Mouse (Mus musculus) regulatory T cell (primary cell): Measurements from ENCODE around the gene Afdn.

ENCODE experiments used
- in situ Hi-C: fragments of 300-600 bp; cut with MboI, MseI; formaldehyde crosslinking; loops from one replicate; pipeline ENCODE4 v1.15.1; 2025; ENCODE audit warnings: high pct_unique_total_duplicates

The Afdn gene

DNA sequence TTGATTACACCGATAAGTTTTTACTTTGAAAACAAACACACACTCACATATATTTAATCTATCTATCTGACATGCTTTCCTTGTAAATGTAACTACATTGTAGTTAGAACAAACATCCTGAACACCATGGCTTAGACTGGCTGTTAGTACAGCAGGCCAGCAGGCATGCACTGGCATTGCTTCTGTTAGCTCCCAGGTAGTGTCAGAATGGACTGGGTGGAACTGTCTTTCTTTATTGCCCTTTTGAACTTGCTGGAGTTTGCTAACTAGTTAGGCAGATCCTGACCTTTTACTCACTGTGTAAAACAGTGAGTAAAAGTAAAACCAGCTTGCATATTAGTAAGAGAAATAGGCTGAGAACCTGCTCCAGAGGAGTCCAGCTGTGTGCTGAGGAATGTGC, 8.2 kb downstream of the Afdn start:
- in situ Hi-C loops, result no loop called here

DNA sequence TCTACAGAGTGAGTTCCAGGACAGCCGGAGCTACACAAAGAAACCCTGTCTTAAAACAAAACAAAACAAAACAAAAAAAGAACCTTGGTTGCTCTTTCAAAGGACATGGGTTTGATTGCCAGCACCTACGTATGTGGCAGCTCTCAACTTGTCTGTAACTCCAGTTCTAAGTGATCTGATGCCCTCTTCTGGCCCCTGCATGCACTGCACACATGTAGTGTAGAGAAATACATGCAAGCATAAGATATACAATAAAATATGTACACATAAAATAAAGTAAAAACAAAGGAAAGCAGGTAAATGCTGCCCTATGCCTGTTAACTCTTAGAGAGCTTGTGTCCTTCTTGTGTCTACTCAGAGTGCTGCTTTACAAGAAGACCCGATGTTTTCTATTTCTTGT, 8.9 kb downstream of the Afdn start:
- in situ Hi-C loops, result no loop called here

DNA sequence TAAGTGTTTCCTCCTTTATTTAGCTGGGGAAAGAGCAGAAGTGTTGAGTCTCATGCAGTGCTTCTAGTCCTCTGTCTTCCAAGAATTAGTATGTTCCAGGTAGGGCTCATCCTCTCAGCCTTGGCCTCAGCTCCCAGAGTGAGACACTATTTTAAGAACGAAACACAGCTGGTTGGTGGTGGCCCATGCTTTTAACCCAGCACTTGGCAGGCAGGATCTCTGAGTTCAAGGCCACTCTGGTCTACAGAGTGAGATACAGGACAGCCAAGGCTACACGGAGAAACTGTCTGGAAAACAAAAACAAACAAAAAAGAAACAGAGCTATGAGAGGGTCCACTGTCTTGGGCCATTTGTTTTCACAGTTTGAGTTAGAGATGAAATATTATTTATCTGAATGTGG, 17.3 kb downstream of the Afdn start:
- in situ Hi-C loops, result no loop called here

DNA sequence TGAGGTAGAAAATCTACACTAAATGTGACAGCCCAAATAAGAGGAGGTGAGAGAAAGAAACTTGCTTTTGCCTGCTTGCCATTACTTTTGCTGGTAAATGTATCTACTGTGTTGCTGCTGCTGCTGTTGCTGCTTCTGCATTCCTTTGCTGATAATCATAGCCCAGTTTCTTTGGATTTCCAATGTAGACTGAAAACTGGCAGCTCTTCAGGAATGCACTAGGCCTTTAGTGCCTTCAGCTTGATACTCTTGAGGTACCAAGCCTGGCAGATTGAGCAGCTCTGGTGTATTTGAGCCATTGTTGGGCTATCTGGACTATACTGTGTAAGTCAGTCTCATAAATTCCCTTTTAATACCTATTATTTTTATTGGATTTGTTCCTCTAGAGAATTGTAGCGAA, 18.5 kb downstream of the Afdn start:
- in situ Hi-C loops, result no loop called here

DNA sequence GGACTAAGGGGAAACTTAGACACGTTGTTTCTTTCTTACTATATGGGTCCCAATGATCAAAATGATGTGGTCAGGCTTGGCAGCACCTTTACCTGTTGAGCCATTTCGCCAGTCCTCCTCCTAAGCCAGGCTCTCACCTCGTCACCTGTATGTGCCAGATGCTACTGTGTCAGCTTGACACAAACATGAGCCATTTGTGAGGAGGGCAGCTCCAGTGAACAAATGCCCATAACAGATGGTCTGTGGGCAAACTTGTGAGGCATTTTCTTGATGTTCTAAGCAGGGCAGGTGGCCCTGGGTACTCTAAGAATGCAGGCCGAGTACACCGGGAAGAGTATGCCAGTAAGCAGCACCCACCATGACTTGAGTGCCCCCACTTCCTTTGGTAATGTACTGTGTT, 21.6 kb downstream of the Afdn start:
- in situ Hi-C loops, result no loop called here

DNA sequence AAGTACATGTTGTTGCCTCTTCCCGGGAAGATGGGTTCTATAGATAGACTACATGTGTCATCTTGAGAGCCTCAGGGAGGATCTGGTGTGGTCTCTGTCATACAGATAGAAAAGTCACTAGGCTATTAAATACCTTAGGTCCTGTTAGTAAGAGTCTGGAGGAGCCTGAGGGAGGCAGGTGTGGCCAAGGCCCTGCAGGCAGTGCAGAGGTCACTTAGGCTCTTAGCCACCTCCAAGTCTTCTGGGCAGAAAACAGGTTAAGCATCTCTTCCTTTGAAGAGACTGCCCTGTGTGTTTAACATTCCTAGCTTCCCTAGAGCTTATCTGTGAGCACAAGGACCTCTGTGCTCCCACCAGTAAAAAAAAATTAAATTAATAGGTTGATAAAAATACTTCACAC, 23.1 kb downstream of the Afdn start:
- in situ Hi-C loops, result no loop called here

DNA sequence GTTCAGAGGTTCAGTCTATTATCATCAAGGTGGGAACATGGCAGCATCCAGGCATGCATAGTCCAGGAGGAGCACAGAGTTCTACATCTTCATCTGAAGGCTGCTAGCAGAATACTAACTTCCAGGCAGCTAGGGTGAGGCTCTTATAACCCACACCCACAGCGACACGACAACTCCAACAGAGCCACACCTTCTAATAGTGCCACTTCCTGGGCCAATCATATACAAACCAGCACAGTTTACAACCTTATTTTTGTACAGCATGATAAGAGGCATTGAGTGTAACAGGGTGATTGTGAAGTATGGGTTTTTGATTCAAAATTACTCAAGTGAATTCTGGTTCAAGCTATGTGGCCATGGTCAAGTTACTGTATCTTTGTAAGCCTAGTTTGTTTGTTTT, 29.7 kb downstream of the Afdn start:
- in situ Hi-C loops, result loop anchor here (5.0 kb wide), 1 partner anchor 478 kb away; no protein-coding TSS in a partner anchor

DNA sequence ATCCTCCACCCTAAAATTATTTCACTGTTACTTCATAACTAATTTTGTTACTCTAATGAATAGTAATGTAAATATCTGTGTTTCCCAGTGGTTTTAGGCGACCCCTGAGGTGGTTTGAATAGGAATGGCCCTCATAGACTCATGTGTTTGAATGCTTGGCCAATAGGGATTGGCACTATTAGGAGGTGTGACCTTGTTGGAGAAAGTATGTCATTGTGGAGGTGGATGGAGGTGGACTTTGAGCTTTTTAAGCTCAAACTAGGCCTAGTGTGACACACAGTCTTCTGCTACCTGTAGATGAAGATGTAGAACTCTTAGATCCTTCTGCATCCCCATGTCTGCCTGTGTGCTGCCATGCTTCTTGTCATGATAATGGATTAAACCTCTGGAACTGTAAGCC, 37.4 kb downstream of the Afdn start:
- in situ Hi-C loops, result no loop called here

DNA sequence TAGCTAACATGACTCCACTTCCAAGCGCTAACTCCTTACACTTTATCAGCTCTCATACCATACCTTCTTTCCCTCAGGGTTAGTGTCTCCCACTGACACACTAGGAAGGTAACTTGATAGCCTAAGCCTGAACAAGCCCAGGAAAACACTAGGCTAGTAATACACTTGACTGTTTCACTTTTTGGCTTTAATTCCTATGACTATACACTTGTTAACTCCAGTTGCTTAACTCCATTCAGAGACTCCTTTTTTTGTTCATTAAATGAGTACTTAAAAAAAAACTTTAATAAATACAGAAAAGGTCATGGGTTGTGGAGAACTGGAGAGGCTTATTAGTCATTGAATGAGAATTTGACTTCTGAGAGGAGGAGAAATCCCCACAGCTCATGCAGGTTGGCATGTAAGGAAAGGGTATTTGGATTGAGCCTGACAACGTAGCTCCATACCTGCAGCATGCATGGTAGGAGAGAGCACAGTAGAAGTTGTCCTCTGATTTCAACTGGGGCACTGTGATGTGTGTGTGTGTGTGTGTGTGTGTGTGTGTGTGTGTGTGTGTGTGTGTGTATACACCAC, 42.6 kb downstream of the Afdn start:
- in situ Hi-C loops, result no loop called here

DNA sequence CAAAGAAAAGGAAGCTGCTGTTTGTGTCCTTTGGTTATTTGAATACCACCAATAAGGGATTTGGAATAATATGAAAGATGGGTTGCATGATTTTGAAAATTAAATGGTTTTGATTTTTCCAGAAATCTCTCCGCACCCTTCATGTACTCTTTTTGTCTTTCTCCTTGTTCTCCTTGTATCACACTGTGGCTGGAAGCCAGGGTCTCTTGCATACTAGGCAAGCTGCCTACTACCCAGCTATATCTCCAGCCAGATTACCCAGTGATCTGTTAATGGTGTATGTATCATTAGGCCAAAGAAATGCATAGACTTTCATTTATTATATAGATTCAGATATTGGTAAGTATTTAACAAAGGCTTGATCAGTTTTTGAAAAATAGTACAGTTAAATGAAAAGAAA, 45.7 kb downstream of the Afdn start:
- in situ Hi-C loops, result no loop called here

DNA sequence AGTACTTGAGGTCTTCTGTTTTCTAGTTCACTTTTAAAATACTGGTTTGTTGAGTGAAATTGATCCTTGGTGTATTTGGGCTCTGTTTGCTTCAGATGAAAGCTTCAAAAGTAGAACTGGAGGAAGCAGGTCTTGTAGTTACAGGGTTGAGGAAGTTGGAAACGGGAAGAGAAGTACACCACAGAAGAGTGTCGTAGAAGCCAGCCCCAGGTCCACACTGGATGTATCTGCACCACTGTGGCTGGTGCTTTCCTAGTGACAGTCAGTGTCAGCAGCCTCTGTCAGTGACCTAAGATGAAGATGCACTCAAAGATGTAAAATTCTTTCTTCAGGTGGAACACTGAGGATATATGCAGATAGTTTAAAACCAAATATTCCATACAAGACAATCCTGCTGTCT, 57.5 kb downstream of the Afdn start:
- in situ Hi-C loops, result no loop called here

DNA sequence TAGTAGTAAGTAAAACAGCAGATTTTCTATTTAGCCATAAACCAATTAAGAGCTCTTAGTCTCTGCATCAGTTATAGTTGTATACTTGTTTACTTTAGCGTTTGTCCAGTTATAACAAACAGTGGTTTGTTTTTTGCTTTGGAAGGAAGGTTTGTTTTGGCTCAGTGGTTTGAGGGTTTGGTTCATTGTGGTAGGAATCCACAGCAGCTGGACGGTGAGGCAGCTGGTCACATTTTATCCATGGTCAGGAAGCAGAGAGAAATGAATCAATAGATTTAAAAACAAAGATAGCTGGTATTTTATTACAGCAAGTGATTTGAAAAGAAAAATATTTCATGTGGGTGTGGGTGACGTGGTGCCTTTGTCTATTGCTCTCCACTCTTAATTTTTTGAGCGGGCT, 59.0 kb downstream of the Afdn start:
- in situ Hi-C loops, result no loop called here

DNA sequence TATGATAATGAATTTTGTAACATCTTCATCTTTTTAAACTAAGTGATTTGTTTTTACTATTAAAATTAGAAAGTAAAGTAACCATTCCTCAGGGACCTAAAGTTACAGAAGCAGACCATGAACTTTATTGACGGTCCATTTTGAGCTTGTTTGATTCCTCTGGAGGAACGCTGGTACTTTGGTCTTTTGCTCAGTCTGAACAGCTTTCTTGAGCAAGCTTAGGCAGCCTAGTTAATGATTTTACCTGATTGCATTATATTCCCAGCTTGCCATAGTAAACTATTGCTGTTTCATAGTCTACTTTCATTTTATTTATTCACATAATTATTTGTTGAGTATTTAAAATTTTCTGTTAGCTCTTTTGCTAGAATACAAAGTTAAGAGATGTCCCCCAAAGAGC, 60.3 kb downstream of the Afdn start:
- in situ Hi-C loops, result no loop called here

DNA sequence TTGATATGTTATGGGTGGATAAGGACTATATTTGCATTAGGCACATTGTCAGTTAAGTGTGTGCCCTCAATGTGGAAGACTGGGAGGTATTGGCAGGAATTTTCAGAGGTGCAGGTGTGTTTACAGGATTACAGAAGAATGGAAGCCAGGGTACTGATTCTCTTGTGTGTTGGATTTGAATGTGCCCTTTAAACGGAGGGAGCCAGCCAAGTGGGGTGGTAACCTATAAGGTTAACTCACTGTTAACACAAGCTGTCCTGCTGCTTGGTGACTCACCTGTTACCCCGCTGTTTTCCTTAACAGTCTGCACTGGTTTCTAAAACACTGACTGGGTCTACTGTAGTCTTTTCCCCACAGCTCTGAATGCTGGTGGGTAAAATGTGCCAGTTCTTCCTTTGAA, 65.1 kb downstream of the Afdn start:
- in situ Hi-C loops, result no loop called here

DNA sequence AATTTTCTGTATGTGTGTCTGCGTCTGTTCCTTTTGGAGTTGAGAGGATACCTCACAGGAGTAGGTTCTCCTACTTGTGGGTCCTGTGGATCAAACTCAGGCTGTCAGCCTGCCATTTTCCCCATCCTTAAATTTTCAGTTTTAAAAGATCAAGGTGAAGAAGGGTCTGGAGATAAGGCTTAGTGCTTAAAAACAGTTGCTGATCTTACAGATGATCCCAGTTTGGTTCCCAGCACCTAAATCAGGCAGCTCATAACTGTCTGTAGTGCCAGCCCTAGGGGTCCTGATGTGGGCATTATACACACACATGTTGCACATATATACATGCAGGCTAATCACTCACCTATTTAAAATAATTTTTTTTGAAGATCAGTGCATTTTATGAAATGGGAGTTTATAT, 69.9 kb downstream of the Afdn start:
- in situ Hi-C loops, result loop anchor here (5.0 to 10.0 kb wide), 2 partner anchors 355 to 392 kb away; no protein-coding TSS in a partner anchor

DNA sequence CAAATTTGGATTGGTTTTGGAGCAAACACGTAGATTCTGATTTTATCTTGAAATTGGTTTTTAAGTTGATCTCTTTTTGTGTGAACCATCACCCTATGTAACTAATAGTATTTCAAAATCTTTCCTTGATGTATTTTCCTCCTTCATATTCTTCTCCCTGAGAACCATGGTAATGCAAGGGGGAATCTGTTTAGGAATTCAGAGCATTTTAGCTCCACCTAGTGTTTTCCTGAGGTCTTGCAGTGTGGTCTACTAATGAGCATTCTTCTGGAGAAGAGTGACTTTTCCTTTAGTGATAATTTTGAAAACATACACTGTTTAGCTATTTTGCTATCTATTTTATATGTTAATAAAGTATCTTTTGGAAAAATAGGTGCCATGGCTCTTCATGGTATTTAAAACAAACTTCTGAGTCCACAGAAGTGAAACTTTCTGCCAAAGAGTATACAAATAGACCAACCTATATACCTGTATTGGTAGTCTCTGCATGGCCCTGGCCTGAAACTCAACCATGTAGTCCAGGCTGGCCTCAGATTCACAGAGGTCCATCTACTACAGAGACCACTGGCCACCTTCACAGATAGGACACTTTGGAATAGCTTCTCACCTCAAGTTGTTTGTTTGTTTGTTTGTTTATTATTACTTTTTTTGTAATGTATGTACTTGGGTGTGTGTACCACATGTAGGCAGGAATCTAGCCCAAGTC, 70.5 kb downstream of the Afdn start:
- in situ Hi-C loops, result loop anchor here (5.0 to 10.0 kb wide), 2 partner anchors 356 to 392 kb away; no protein-coding TSS in a partner anchor

DNA sequence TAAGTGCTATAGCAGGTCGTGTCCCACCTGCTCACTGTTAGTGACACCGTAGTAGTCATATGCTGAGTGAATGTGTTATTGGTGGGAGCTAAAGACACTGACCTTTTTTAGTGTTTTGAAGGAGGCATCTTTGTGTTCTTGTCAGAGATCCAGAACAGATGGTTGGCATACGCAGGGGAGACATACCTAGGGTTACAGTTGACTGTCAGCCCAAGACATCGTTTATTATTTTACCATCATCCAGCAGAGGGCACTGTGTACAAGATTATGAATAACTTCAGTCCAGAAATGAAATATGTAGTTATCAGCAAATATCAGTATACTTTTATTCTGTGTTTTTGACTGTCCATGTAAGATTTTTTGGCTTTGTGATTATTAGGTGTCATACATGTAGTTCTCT, 75.5 kb downstream of the Afdn start:
- in situ Hi-C loops, result loop anchor here (10.0 kb wide), 1 partner anchor 361 kb away; no protein-coding TSS in a partner anchor

DNA sequence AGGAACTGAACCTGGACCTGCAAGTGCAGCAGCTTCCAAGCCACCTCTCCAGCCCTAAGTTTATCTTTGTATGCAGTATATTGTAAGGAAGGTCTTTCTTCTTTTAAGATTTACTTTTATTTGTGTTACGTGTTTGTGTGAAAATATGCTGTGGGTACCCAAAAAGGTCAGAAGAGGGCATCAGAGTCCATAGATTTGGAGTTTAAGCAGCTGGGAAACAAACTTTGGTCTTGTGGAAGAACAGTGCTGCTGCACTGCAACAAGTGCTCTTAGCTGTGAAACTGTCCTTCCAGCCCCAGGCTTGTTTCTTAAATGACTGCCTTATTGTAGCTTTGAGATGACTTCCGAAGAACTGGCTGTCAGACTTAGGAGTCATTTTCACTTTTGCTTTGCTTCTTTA, 89.8 kb downstream of the Afdn start:
- in situ Hi-C loops, result loop anchor here (10.0 kb wide), 1 partner anchor 345 kb away; no protein-coding TSS in a partner anchor

DNA sequence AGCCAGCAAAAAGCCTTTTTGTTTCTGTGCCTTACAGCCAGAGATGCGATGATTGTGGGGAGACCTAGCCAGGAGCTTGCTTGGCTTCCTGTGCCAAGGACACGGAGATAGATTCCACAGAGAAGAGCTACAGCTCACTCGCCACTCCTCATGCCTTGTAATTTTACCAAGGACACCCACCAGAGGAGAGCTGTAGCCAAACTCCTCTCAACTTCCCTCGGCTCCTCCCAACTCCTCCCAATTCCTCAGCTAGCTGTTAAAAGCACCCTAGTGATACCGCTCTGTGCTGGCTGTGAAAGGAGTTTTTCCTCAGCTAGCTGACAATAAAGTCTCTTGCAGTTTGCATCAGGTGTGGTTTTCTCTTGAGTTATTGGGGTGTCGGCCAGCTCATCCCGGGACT, 93.5 kb downstream of the Afdn start:
- in situ Hi-C loops, result loop anchor here (10.0 kb wide), 1 partner anchor 341 kb away; no protein-coding TSS in a partner anchor

DNA sequence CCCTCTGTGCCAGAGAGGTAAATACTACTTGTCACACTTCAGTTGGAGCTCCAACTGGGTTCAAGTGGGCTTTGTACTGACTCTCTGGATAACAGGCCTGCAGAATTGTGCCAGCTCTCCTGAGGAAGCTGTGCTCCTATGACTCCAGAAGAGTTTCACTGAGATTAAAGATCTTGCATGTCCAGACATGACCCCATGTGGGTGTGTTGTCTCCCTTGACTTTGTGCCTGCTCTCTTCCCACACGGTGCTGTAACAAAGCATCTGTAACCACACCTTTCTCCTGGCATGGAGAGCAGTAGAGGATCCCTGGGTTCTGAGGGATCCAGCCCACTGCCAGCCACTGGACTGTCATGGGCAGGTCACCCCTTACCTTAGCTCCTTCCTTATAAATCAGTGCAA, 95.1 kb downstream of the Afdn start:
- in situ Hi-C loops, result loop anchor here (5.0 to 10.0 kb wide), 2 partner anchors 62 to 339 kb away; no protein-coding TSS in a partner anchor

DNA sequence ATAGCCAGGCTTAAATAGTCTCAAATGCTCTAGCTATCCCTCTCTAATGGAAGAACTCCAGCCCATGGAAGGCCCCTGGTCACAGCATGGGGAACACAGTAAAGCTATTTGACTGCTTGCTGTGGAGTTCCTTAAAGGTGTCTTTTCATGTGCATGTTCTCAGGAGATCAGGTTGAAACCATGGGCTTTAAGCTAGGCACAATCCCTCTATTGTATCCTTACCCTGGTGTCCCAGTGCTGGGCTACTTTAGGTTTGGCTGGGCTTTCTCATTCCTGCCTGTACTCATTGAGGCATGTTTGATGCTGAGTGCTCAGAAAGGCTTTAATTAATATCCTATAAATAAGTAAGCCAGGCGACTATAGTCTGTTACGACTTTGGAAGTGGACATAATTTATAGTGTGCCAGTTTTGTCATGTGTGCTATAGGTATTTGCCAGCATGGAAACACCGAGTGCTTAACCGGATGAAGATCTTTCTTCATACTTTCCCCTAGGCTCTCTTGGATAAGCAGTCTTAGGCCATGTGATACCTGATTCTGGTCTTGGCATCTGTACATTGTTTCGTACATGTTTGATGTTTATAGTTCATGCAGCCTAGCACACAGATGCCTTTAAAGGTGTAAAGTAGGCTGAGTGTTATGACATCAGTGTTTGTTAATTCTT, 96.2 kb downstream of the Afdn start:
- in situ Hi-C loops, result loop anchor here (5.0 to 10.0 kb wide), 2 partner anchors 61 to 338 kb away; no protein-coding TSS in a partner anchor

DNA sequence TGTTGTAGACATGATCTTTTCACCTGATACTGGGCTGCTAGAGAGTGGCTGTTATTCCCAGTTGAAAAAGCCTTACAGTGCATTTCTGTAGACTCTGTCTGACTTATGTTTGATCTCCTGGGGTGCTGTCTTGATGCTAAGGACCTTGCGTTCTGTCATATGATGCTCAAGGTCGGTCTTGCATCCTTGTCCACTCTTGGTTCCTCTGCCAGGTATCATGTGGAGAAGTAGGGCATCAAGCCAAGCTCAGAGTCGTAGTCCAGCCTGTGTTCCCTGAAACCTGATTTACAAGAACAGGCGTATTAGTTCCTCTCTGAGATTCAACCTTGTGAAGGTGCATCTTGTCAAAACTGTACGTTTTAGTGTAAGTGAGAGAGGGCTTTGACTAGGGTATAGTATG, 105.0 kb downstream of the Afdn start:
- in situ Hi-C loops, result no loop called here

DNA sequence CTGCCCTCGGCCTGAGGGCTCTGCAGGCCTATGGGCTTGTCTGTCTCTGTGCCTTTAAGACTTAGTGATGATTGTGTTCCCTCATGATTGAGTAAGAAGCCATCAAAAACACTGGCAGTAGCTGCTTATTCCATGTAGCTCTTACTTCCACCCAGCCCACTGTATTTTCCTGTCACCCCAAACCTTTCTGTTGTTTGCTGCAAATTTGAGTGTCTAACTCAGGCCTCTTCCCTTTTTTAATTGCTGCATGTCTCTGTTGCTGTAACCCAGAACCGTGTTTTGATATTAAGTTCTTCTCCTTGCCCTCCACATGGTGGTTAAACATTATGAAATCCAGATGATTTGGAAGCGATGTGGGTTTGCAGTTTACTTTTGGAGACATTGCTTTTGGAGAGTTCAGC, 106.6 kb downstream of the Afdn start:
- in situ Hi-C loops, result no loop called here
